In the genomic region with DNA sequence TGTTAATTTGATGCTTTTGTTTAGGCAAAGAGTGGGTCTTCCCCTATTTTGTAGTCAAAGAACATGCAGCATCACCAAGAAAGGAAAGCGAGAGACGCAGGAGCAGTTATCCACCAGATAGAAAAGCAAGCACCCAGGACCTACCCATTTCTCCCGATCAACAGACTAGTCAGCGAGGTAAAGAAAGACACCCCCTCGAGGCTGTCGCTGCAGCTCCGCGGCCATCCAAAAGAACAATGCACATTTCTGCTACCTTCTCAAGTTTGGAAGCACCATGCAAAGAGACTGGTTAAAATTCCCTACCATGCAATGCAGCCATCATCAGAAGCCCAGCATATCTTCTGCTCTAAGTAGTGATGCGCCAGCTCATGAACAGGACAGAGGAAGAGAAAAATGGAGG, we compare ENCODE assay signal across 9 mouse cellular contexts. TPM values are rescaled to one million over a fixed set of nuclear protein-coding genes. Genes with fewer than 3 reads are reported as not detected.
DNase-seq lines count a peak whose midpoint lies in the region; ATAC-seq and TF ChIP-seq lines count a peak whose summit lies in the region.
"Had no signal": no experiment of that assay in that cellular context is flagged by ENCODE, and none has a peak within 500 bp of the region (broad histone marks: within the 10 kb centered on the region; RNA-seq: fewer than 3 reads in every experiment).

No protein-coding gene starts in this region.

- H3K9ac ChIP-seq in heart, embryonic 14.5 days (ENCODE audit: low read length), result peak overlapping the region; percentile 62
- H3K9ac ChIP-seq in hindbrain, embryonic 12.5 days, result peak overlapping the region; percentile 75
- H3K9ac ChIP-seq in midbrain, embryonic 16.5 days (ENCODE audit: low read depth, low read length), result peak overlapping the region; percentile 86

- peak overlapping the region; percentile 93 for H3K4me2 ChIP-seq in heart, embryonic 14.5 days (ENCODE audit: low read length)
- H3K4me2 ChIP-seq in hindbrain, embryonic 12.5 days (replicated peaks), result peak overlapping the region; percentile 69
- peak overlapping the region; percentile 84 for H3K4me2 ChIP-seq in midbrain, embryonic 16.5 days (ENCODE audit: low read length)

- H3K27me3 ChIP-seq in heart, embryonic 14.5 days (ENCODE audit: control insufficient read depth, insufficient read depth, low read length), result no peaks in the 10 kb centered on the region; the same call in 1 of the 2 replicates
- H3K27me3 ChIP-seq in hindbrain, embryonic 12.5 days, result no peaks in the 10 kb centered on the region
- H3K27me3 ChIP-seq in midbrain, embryonic 16.5 days (ENCODE audit: control insufficient read depth, insufficient read depth, low read depth, low read length), result no peaks in the 10 kb centered on the region

- H3K27ac ChIP-seq in heart, embryonic 14.5 days (replicated peaks in 1 of 2; ENCODE audit: control insufficient read depth in 1 of 2, insufficient read depth in 1 of 2, low read depth in 2 of 2, low read length in 2 of 2), result no peak overlapping the region
- no peak overlapping the region for H3K27ac ChIP-seq in bone marrow macrophage, adult 2 months (ENCODE audit: insufficient read depth, low read depth, low read length)
- peak overlapping the region; percentile 94 for H3K27ac ChIP-seq in hindbrain, embryonic 12.5 days
- H3K27ac ChIP-seq in midbrain, embryonic 16.5 days (ENCODE audit: low read length), result peak overlapping the region; percentile 97

- H3K9me3 ChIP-seq in heart, embryonic 14.5 days (ENCODE audit: control insufficient read depth, low read length), result no peaks in the 10 kb centered on the region
- no peaks in the 10 kb centered on the region for H3K9me3 ChIP-seq in hindbrain, embryonic 12.5 days (replicated peaks)
- no peaks in the 10 kb centered on the region for H3K9me3 ChIP-seq in midbrain, embryonic 16.5 days (replicated peaks; ENCODE audit: control insufficient read depth, low read length, poor library complexity, severe bottlenecking)

- H3K4me3 ChIP-seq in heart, embryonic 14.5 days (ENCODE audit: control insufficient read depth in 1 of 2, insufficient read depth in 1 of 2, low read depth in 1 of 2, low read length in 2 of 2), result peak overlapping the region; percentile 52 to 58
- peak overlapping the region; percentile 59 for H3K4me3 ChIP-seq in bone marrow macrophage, adult 2 months (ENCODE audit: insufficient read depth, low read length)
- H3K4me3 ChIP-seq in hindbrain, embryonic 12.5 days, result peak overlapping the region; percentile 55
- H3K4me3 ChIP-seq in midbrain, embryonic 16.5 days (ENCODE audit: low read depth, low read length), result peak overlapping the region; percentile 67

- TF ChIP-seq POLR2A in bone marrow macrophage, adult 2 months (IDR thresholded peaks at IDR 0.05; ENCODE audit: borderline replicate concordance, low read depth, low read length), result no peak

- peaks cover 2 to 10% of the 10 kb centered on the region in 2 experiments; a peak in 1 of 4 replicates for H3K4me1 ChIP-seq in heart, embryonic 14.5 days (ENCODE audit: control insufficient read depth in 2 of 2, insufficient read depth in 2 of 2, low read length in 2 of 2)
- H3K4me1 ChIP-seq in bone marrow macrophage, adult 2 months (ENCODE audit: control insufficient read depth, insufficient read depth, low read length), result peaks cover 5% of the 10 kb centered on the region
- H3K4me1 ChIP-seq in hindbrain, embryonic 12.5 days, result peaks cover 46% of the 10 kb centered on the region
- peaks cover 47% of the 10 kb centered on the region for H3K4me1 ChIP-seq in midbrain, embryonic 16.5 days (ENCODE audit: control insufficient read depth, insufficient read depth, low read length)

- no peaks in the 10 kb centered on the region for H3K36me3 ChIP-seq in heart, embryonic 14.5 days (ENCODE audit: control insufficient read depth, insufficient read depth, low read length)
- H3K36me3 ChIP-seq in hindbrain, embryonic 12.5 days, result no peaks in the 10 kb centered on the region
- no peaks in the 10 kb centered on the region for H3K36me3 ChIP-seq in midbrain, embryonic 16.5 days (ENCODE audit: control insufficient read depth, insufficient read depth, low read length)

- under 1% methylated on average over 9 of the region's 9 CpGs for WGBS in heart, embryonic 14.5 days
- 0% methylated on average over 9 of the region's 9 CpGs for WGBS in hindbrain, embryonic 12.5 days
- WGBS in midbrain, embryonic 16.5 days, result under 1% methylated on average over 9 of the region's 9 CpGs

- TF ChIP-seq CTCF in bone marrow macrophage, adult 2 months (IDR thresholded peaks at IDR 0.05; ENCODE audit: low read depth, low read length), result no peak

- no peak for DNase-seq in heart, adult 8-10 months (ENCODE audit: low spot score)
- DNase-seq in adipocyte (ENCODE audit: low spot score), result no peak
- no peak for DNase-seq in ovary, postnatal 14 days (ENCODE audit: low spot score)
- DNase-seq in yolk sac, embryonic 10.5 days (ENCODE audit: low spot score), result no peak

- ATAC-seq in heart, embryonic 14.5 days (ENCODE audit: insufficient number of reproducible peaks, insufficient read depth, low FRiP score, low read depth), result no peak
- peak; percentile 60 for ATAC-seq in hindbrain, embryonic 12.5 days (ENCODE audit: low FRiP score)
- ATAC-seq in midbrain, embryonic 16.5 days, result peak; percentile 33; the same call in 1 of the 2 replicates

RNA-seq across cellular contexts. Expression of a gene that starts 46.4 kb away (rescaled TPM):
- 0.32 and 0.39 TPM in 2 replicates for polyA plus RNA-seq in heart, embryonic 14.5 days (2014; fragmentation: Nextera tagmentation; extraction: Ambion mirVana)
- total RNA-seq in heart, adult 8-10 months (2022), result not detected
- 0.87 TPM in 1 of 2 replicates, not detected in the other for polyA plus RNA-seq in bone marrow macrophage, adult 2 months (2012; ENCODE audit: insufficient read depth, insufficient read length, missing spikeins)
- polyA plus RNA-seq in hindbrain, embryonic 12.5 days (2016; fragmentation: Nextera tagmentation; extraction: Ambion mirVana), result 1.4 and 2.4 TPM in 2 replicates
- polyA plus RNA-seq in midbrain, embryonic 16.5 days (2015; fragmentation: Nextera tagmentation; extraction: Ambion mirVana), result 2.1 and 2.5 TPM in 2 replicates
- total RNA-seq: neutrophil, adult 5-6 weeks had no signal

Comparison
In these comparisons a context has a peak if more than half of its experiments do, and no peak if none do; other contexts are left out.
1. H3K27ac ChIP-seq: peak in hindbrain, embryonic 12.5 days (single experiment) and midbrain, embryonic 16.5 days (single experiment); none in heart, embryonic 14.5 days (0 of 2) and bone marrow macrophage, adult 2 months (single experiment).
2. Peak in every context shown above with its lines, with median percentiles within 50 percentile points of each other: H3K4me2 ChIP-seq, H3K4me3 ChIP-seq and H3K9ac ChIP-seq.